Mouse (Mus musculus): ENCODE results near the gene Smok2a. TPM values are rescaled to one million over a fixed set of nuclear protein-coding genes. Genes with fewer than 3 reads are reported as not detected.
"Not testable (repeated sequence)": the region's sequence is repeated elsewhere in the genome, so short reads cannot be mapped to it uniquely, and the experiment has no call there.

The Smok2a gene
- not detected in 2 replicates for polyA plus RNA-seq (2015; fragmentation: Nextera tagmentation; extraction: Ambion mirVana)

DNA sequence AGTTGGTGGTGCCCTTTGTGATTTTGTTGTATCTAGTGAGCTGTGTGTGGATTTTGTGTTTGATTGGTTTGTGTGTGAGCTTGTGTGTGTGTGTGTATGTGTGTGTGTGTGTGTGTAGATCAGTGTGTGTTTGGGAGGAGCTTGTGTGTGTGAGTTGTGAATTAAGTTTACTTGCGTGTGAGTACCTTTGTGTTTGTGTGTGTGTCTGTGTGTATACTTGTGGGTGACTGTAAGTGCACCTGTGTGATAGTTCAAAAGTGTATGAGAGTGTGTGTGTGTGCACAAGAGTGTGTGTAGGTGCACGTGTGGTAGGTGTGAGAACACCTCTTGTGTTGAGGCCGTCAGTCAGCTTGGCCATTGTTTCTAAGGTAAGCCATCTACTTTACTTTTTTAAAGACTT, at the start of gene Smok2a:
Gene Smok2a, plus strand, starts transcription at position 301 of the 400 bp plus-strand sequence.
- 86% methylated on average over 3 of the region's 3 CpGs for WGBS
- Histone ChIP-seq H3K4me2 (no peak within 1 kb of the TSS), H3K4me1 (no peaks in the 10 kb centered on the region), H3K4me3 (replicated peaks) (no peak within 1 kb of the TSS), H3K9ac (no peak within 1 kb of the TSS), H3K27ac (no peak within 1 kb of the TSS), H3K27me3 (no peaks in the 10 kb centered on the region), H3K36me3 (no peaks in the 10 kb centered on the region), H3K9me3 (replicated peaks) (peaks cover 85% of the 10 kb centered on the region)
- ATAC-seq (replicated peaks; ENCODE audit: low FRiP score), result no peak

DNA sequence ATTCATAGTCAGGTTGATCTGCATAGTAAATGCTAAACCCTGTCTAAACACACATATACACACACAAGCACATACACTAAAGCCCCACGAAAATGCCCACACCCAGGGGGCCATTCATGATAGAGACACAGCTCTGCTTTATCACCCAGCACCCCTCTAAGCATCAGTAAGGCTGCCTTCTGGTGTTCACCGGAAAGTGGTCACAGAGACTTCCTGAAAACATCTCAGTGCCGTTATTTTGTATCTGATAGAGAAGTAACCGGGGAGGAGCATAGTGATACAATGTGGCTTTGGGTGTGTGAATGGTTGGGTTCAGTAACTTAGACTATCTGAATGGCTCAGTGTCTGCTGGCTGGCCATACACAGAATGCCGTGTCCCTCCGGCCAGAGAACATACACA, 47.4 kb upstream of the Smok2a start:
- H3K4me2 ChIP-seq; H3K4me3 ChIP-seq (replicated peaks); ATAC-seq (replicated peaks; ENCODE audit: low FRiP score); H3K9me3 ChIP-seq (replicated peaks); H3K27me3 ChIP-seq; H3K27ac ChIP-seq; H3K4me1 ChIP-seq; H3K36me3 ChIP-seq; H3K9ac ChIP-seq: not testable (repeated sequence)
- WGBS, result 84% methylated on average over 6 of the region's 6 CpGs

DNA sequence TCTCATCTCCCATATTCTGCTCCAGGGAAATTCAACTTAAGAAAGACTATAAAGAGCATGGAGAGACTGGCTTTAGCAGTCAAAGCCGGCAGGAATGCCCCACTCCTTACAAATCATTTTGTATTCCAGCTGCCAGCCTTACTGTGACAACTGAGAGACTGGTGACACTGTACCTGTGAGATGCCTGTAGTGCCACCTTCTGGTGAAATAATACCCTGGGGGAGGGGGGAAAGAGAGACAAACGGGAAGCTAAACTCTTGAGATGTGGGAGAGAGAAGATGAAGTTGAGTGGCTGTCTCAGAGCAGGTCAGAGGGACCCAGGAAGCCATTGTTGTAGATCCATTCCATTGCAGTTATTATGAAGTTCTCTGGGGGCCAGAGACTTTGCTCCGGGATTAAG, 47.0 kb upstream of the Smok2a start:
- H3K27me3 ChIP-seq; H3K4me2 ChIP-seq; H3K9ac ChIP-seq; H3K9me3 ChIP-seq (replicated peaks); H3K36me3 ChIP-seq; ATAC-seq (replicated peaks; ENCODE audit: low FRiP score); H3K4me3 ChIP-seq (replicated peaks); H3K27ac ChIP-seq; H3K4me1 ChIP-seq: not testable (repeated sequence)
- WGBS, result 38% methylated on average over 2 of the region's 3 CpGs

DNA sequence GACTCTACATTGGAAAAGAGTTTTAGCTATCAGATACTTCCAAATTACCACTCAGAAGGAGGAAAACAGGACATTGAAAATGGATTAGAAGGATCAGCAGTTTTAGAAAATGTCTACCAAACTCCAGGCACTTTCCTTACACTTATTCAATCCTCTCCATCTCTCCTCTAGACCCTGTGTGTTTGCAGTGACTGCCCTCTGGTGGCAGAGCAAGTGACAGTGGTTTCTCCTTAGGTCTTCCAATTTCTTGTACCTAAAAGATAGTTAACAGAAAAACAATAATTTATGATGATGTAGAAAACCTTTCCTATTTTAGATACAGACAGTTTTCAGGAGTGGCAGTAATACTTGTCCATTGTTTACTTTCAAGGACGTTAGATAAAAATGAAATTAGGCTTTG, 45.4 kb upstream of the Smok2a start:
- H3K9ac ChIP-seq; H3K4me2 ChIP-seq; H3K36me3 ChIP-seq; H3K9me3 ChIP-seq (replicated peaks); ATAC-seq (replicated peaks; ENCODE audit: low FRiP score); H3K4me1 ChIP-seq; H3K27ac ChIP-seq; H3K4me3 ChIP-seq (replicated peaks); H3K27me3 ChIP-seq: not testable (repeated sequence)
- 57% methylated on average over 1 of the region's 1 CpGs for WGBS

DNA sequence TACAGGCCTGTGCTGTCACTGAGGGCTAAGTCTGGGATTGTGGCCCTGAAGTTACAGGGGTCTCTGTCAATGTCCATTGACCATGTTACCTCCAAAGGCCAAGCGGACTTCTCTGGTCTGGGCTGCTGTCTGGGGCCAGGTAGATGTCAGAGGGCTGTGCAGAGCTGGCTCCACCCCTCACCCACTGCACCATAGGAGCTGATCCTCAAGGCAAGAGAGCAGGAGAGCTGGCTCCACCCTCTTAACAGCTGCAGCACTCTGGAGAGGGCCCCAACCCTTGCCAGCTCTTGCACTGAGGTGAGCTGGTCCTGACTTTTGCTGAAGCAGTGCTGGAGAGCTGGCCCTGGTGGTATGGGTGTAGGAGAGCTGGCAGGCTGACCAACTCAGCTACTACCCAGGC, 43.2 kb upstream of the Smok2a start:
- H3K4me3 ChIP-seq (replicated peaks); H3K27ac ChIP-seq; H3K9ac ChIP-seq; H3K27me3 ChIP-seq; H3K4me2 ChIP-seq; H3K36me3 ChIP-seq; H3K4me1 ChIP-seq: not testable (repeated sequence)
- ATAC-seq (replicated peaks; ENCODE audit: low FRiP score), result peak; percentile 20; the same call in 1 of the 2 replicates
- WGBS, result 69% methylated on average over 1 of the region's 1 CpGs
- H3K9me3 ChIP-seq (replicated peaks), result peaks cover 18% of the 10 kb centered on the region

DNA sequence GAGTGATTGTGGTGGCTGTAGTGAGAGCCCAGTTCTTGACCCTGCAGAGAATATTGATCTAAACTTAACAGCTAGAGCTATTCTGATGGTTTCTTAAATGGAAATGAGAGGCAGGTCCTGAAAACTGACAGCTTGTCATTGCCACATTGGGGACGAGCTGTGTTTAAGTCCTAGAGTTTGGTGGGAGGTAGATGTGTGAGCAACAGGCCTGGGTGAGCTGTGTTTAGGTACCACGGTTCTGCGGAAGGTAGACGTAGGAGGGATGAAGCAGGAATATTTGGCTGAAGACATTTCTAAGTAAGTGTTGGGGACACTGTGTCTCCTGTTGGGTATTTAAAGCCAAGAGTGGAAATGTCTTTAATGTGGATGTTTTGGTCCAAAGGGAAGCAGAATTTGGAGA, 42.0 kb upstream of the Smok2a start:
- H3K27ac ChIP-seq; H3K4me1 ChIP-seq; ATAC-seq (replicated peaks; ENCODE audit: low FRiP score); H3K4me3 ChIP-seq (replicated peaks); H3K4me2 ChIP-seq; H3K36me3 ChIP-seq; H3K27me3 ChIP-seq; H3K9ac ChIP-seq: not testable (repeated sequence)
- H3K9me3 ChIP-seq (replicated peaks), result peaks cover 21% of the 10 kb centered on the region
- 88% methylated on average over 4 of the region's 4 CpGs for WGBS

DNA sequence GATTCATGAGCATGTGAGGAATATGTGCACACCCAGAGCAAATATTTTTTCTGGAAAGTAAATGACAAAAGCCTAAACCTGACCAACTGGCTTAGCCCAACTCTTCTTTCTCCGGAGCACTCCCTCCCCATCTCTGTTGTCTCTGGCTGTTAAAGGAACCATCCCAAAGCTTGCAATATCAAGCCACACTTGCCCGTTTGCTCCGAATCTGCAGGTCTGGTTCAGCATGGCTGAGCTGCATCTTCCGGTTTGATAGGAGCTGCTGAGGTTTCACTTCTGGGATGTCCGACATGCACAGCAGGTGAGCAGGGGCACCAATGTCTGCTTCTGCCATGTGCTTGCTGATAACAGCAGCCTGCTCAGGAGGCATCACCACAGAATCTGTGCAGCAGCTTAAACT, 40.5 kb upstream of the Smok2a start:
- H3K27me3 ChIP-seq; H3K4me1 ChIP-seq; H3K27ac ChIP-seq; ATAC-seq (replicated peaks; ENCODE audit: low FRiP score); H3K9ac ChIP-seq; H3K4me3 ChIP-seq (replicated peaks); H3K4me2 ChIP-seq; H3K36me3 ChIP-seq: not testable (repeated sequence)
- peaks cover 27% of the 10 kb centered on the region for H3K9me3 ChIP-seq (replicated peaks)
- WGBS, result 91% methylated on average over 5 of the region's 5 CpGs

DNA sequence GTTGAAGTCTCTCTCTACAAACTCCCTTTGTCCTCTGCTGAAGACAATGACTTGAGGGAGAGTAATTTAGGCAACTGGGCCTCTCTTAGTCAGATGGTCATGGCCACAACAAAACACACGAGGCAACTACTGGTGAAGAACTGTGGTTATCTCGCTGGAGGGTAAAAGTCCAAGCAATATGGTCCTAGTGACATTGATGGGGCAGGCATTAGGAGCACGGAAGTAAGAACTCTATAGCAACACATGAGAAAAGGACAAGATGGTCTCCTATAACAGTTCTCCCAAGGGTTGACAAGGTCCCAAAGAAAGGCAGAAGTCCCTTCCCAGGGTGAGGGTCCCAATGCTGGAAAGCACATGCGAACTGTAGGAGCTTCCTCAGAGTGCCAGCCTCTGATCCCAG, 38.3 kb upstream of the Smok2a start:
- peaks cover 31% of the 10 kb centered on the region for H3K9me3 ChIP-seq (replicated peaks)
- not testable (repeated sequence) for H3K4me3 ChIP-seq (replicated peaks); H3K4me1 ChIP-seq; H3K9ac ChIP-seq; H3K27ac ChIP-seq; H3K4me2 ChIP-seq; ATAC-seq (replicated peaks; ENCODE audit: low FRiP score); H3K36me3 ChIP-seq; H3K27me3 ChIP-seq
- WGBS, result 65% methylated on average over 3 of the region's 4 CpGs

DNA sequence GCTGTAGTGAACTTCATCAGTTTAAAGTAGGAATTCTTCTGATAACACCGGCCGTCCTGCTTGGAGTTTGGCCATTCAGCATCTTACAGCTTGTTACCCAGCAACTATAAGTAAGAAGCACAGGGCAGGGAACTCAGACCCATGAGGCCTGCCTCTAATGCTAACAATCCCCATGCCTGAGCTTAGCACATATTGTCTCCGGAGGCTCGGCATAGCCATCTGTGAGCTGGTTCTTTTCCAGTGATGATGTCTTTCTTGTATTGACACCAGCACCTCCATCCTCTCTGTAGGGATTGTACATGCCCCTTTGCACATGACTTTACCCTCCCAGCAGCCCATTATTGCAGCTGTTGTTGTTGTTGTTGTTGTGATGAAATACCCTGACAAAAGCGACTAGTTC, 36.5 kb upstream of the Smok2a start:
- H3K27me3 ChIP-seq; H3K4me1 ChIP-seq; H3K27ac ChIP-seq; H3K4me3 ChIP-seq (replicated peaks); H3K36me3 ChIP-seq; ATAC-seq (replicated peaks; ENCODE audit: low FRiP score); H3K9ac ChIP-seq; H3K4me2 ChIP-seq: not testable (repeated sequence)
- H3K9me3 ChIP-seq (replicated peaks), result peaks cover 34% of the 10 kb centered on the region
- 95% methylated on average over 4 of the region's 5 CpGs for WGBS

DNA sequence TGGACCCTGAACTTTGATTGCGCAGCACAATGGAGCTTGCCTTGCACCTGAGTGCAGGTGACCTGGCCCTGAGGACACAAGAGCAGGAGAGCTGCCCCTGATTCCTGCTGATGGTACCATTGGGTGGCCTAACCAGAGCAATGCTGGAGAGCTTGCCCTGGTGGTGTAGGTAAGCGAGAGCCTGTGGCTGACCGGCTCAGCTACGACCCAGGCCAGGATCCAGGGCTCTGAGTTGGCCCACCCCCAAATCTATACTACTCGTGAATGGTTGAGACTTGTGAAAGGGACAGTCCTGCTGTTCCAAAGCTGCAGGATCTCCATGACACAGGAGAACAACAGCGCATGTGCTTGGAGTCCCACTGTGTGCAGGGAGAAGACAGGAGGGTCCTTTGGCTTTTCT, 34.4 kb upstream of the Smok2a start:
- not testable (repeated sequence) for ATAC-seq (replicated peaks; ENCODE audit: low FRiP score)
- WGBS, result 82% methylated on average over 6 of the region's 6 CpGs

DNA sequence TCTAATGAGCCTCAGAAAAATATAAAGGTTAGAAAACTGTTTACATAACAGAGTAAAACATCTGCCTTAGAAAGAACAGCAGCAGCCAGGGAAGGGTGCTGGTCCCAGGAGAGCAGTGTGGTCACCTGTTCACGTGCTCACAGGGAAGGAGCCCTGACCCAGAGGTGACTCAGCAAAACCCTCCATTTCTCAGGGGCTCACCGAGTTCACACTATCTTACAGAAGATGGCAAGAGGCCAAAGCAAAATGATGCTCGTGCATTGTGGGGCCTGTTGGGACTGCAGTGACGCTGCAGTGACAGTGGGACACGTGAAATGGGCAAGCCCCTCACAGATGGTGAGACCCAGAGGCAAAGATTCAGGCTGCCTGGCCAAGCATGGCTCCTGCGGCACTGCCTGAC, 33.4 kb upstream of the Smok2a start:
- not testable (repeated sequence) for H3K4me1 ChIP-seq; H3K36me3 ChIP-seq; ATAC-seq (replicated peaks; ENCODE audit: low FRiP score); H3K4me2 ChIP-seq; H3K4me3 ChIP-seq (replicated peaks); H3K9ac ChIP-seq; H3K27me3 ChIP-seq; H3K27ac ChIP-seq
- 71% methylated on average over 6 of the region's 6 CpGs for WGBS
- peaks cover 34% of the 10 kb centered on the region for H3K9me3 ChIP-seq (replicated peaks)

More for the DNA sequence above, 34.4 kb upstream of the Smok2a start:
- not testable (repeated sequence) for H3K36me3 ChIP-seq; H3K27me3 ChIP-seq; H3K4me3 ChIP-seq (replicated peaks); H3K9ac ChIP-seq; H3K4me2 ChIP-seq; H3K4me1 ChIP-seq; H3K27ac ChIP-seq
- peaks cover 38% of the 10 kb centered on the region for H3K9me3 ChIP-seq (replicated peaks)

DNA sequence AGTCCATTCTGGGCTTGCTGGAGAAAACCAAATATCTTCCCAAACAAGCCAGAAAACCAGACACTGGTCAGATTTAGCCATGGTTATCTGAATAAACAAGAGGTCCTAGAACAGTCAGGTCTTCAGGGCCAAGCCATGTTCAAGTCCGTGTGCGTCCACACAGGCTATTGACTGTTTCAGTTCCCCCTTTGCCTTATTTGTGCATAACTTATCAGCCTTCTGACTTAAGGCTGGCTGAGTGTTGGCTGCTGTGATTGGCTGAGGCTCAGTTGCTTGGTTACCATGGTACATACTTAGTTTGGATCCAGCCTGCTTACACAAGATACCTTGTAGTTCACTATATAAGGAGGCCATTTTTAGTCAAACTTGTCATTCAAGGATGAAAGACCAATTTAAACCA, 32.1 kb upstream of the Smok2a start:
- not testable (repeated sequence) for H3K36me3 ChIP-seq; H3K9ac ChIP-seq; H3K4me3 ChIP-seq (replicated peaks); H3K27me3 ChIP-seq; H3K4me1 ChIP-seq; ATAC-seq (replicated peaks; ENCODE audit: low FRiP score); H3K27ac ChIP-seq; H3K4me2 ChIP-seq
- peaks cover 32% of the 10 kb centered on the region for H3K9me3 ChIP-seq (replicated peaks)
- 90% methylated on average over 2 of the region's 2 CpGs for WGBS

DNA sequence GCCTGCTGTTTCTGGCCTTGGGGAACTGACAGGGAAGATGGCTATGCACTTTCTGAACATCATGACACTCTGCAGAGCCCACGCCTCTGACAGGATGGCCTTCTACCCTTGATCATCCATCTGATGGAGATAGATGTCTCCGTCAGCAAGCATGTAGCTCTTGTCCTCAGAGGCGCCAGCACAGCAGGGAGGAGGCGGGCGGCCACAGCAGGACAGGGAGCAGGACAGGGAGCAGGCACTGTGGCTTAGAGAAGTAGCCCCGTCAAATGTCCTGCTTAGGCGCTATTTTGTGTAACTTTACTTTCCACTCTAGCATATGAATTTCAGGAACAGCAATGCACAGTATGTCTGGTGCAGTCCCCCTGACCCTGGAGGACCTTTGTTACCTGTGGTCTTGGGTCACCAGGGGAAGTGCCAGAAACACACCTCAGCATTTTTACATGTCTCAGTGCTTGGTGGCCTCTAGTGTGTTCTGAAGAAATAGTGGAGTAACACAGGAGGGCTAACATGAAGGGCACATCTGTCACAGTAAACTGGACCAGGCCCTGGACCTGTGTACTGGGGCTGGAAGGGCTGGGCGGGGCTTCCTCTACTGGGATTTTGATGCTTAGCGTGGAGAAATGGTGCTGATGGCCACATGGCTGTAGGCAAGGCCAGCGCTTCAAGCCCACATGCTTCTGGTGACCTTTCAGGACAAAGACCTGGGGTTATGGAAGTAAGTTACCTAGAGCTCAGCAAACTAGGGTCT, 30.0 kb upstream of the Smok2a start:
- not testable (repeated sequence) for H3K36me3 ChIP-seq; H3K4me3 ChIP-seq (replicated peaks); H3K27me3 ChIP-seq; ATAC-seq (replicated peaks; ENCODE audit: low FRiP score); H3K4me2 ChIP-seq; H3K9ac ChIP-seq; H3K27ac ChIP-seq; H3K4me1 ChIP-seq
- peaks cover 32% of the 10 kb centered on the region for H3K9me3 ChIP-seq (replicated peaks)
- 87% methylated on average over 10 of the region's 10 CpGs for WGBS

Data from kidney, embryonic 15.5 days (tissue).